Mouse (Mus musculus): ENCODE data around the gene Ripk1. TPM values are rescaled to one million over a fixed set of nuclear protein-coding genes. Genes with fewer than 3 reads are reported as not detected.

Gene Ripk1
- 1 to 10 TPM; 6.1 to 6.9 (median 6.5) TPM for total RNA-seq (2022)

GRCm38 (mm10) chr13:34002058-34003006, at the start of gene Ripk1, which contains the start of gene Serpinb6a:
Gene Ripk1, plus strand, starts transcription at chr13:34002363.
Gene Serpinb6a, minus strand, starts transcription at chr13:34002794.
- peak; percentile 81 to 84 for DNase-seq (ENCODE audit: low spot score in 2 of 2)

GRCm38 (mm10) chr13:33952947-33953346, 49.2 kb upstream of the Ripk1 start:
- DNase-seq (ENCODE audit: low spot score in 2 of 2): no peak

- DNase-seq (ENCODE audit: low spot score in 2 of 2): no peak
These were observed 45.4 kb upstream of the Ripk1 start for GRCm38 (mm10) chr13:33956571-33957421.

- no peak for DNase-seq (ENCODE audit: low spot score in 2 of 2)
These were observed 42.4 kb upstream of the Ripk1 start for GRCm38 (mm10) chr13:33959771-33960170.

GRCm38 (mm10) chr13:33964206-33965046, 37.7 kb upstream of the Ripk1 start, which contains the start of gene Nqo2:
Gene Nqo2, plus strand, starts transcription at chr13:33964687.
- DNase-seq (ENCODE audit: low spot score in 2 of 2): peak; percentile 36 to 43

- DNase-seq (ENCODE audit: low spot score in 2 of 2): no peak
These were observed 36.8 kb upstream of the Ripk1 start for GRCm38 (mm10) chr13:33965056-33966024.

GRCm38 (mm10) chr13:33966025-33966412, 36.1 kb upstream of the Ripk1 start:
- no peak for DNase-seq (ENCODE audit: low spot score in 2 of 2)

- no peak for DNase-seq (ENCODE audit: low spot score in 2 of 2)
These were observed 35.6 kb upstream of the Ripk1 start for GRCm38 (mm10) chr13:33966574-33966973.

- DNase-seq (ENCODE audit: low spot score in 2 of 2): no peak
These were observed 12.5 kb upstream of the Ripk1 start for GRCm38 (mm10) chr13:33989625-33990024.

- DNase-seq (ENCODE audit: low spot score in 2 of 2): peak; percentile 21 to 30
These were observed 7.0 kb upstream of the Ripk1 start for GRCm38 (mm10) chr13:33995197-33995596.

GRCm38 (mm10) chr13:34003058-34003457, 895 bp downstream of the Ripk1 start:
- DNase-seq (ENCODE audit: low spot score in 2 of 2): peak in 1 of 2 experiments; percentile 12

- DNase-seq (ENCODE audit: low spot score in 2 of 2): no peak
These were observed 5.1 kb downstream of the Ripk1 start for GRCm38 (mm10) chr13:34007234-34007633.

GRCm38 (mm10) chr13:34016927-34017569, 14.9 kb downstream of the Ripk1 start:
- no peak for DNase-seq (ENCODE audit: low spot score in 2 of 2)

- no peak for DNase-seq (ENCODE audit: low spot score in 2 of 2)
These were observed 16.4 kb downstream of the Ripk1 start for GRCm38 (mm10) chr13:34018521-34018920.

- no peak for DNase-seq (ENCODE audit: low spot score in 2 of 2)
These were observed 19.8 kb downstream of the Ripk1 start for GRCm38 (mm10) chr13:34021998-34022397.

- no peak for DNase-seq (ENCODE audit: low spot score in 2 of 2)
These were observed 29.9 kb downstream of the Ripk1 start for GRCm38 (mm10) chr13:34032041-34032440.

- DNase-seq (ENCODE audit: low spot score in 2 of 2): no peak
These were observed 33.3 kb downstream of the Ripk1 start for GRCm38 (mm10) chr13:34035424-34035823.

GRCm38 (mm10) chr13:34036726-34037125, 34.6 kb downstream of the Ripk1 start:
- no peak for DNase-seq (ENCODE audit: low spot score in 2 of 2)
